Mouse (Mus musculus): Measurements from ENCODE around the gene Pex26.

- no peak for TF ChIP-seq EP300 (IDR thresholded peaks at IDR 0.05; ENCODE audit: low read length)
- TF ChIP-seq E2F4 (IDR thresholded peaks at IDR 0.05; ENCODE audit: insufficient replicate concordance, low read depth, low read length) = no peak
- TF ChIP-seq CHD2 (IDR thresholded peaks at IDR 0.05; ENCODE audit: low read length) = no peak
- TF ChIP-seq CTCF (conservative IDR thresholded peaks at IDR 0.05 in 1 of 2, IDR thresholded peaks at IDR 0.05 in 1 of 2; ENCODE audit: low read depth in 2 of 2, low read length in 2 of 2) = no peak
Measured at GRCm38 (mm10) chr6:121160126-121160525, 23.3 kb upstream of the Pex26 start.
